In genomic region chr12:4042411-4042810, GRCm38 (mm10) we compare ENCODE assay signal across 28 mouse cellular contexts. TPM values are rescaled to one million over a fixed set of nuclear protein-coding genes. Genes with fewer than 3 reads are reported as not detected.
A peak's percentile ranks its signal among the peaks of the same experiment; 100 is the strongest.
DNase-seq lines count a peak whose midpoint lies in the region; ATAC-seq and TF ChIP-seq lines count a peak whose summit lies in the region.
"Had no signal": no experiment of that assay in that cellular context is flagged by ENCODE, and none has a peak within 500 bp of the region (broad histone marks: within the 10 kb centered on the region; RNA-seq: fewer than 3 reads in every experiment).

No protein-coding gene starts in this region.

- no peak overlapping the region for H3K9ac ChIP-seq in heart, postnatal 0 days (replicated peaks; ENCODE audit: low read depth, low read length)
- H3K9ac ChIP-seq: forebrain, embryonic 13.5 days; hindbrain, embryonic 13.5 days; limb, embryonic 13.5 days; lung, embryonic 15.5 days had no signal

- 39% methylated on average over 5 of the region's 5 CpGs for WGBS in heart, embryonic 10.5 days
- WGBS in heart, postnatal 0 days, result 31% methylated on average over 5 of the region's 5 CpGs

- no peaks in the 10 kb centered on the region for H3K36me3 ChIP-seq in heart, embryonic 10.5 days
- no peaks in the 10 kb centered on the region for H3K36me3 ChIP-seq in heart, postnatal 0 days (replicated peaks; ENCODE audit: control insufficient read depth, insufficient read depth, low read length)
- H3K36me3 ChIP-seq: G1E; hindbrain, embryonic 13.5 days; limb, embryonic 13.5 days; lung, embryonic 15.5 days; midbrain, embryonic 10.5 days had no signal

- TF ChIP-seq EP300 in heart, postnatal 0 days (IDR thresholded peaks at IDR 0.05; ENCODE audit: low read depth), result no peak

- H3K4me1 ChIP-seq in heart, embryonic 10.5 days, result peaks cover 54% of the 10 kb centered on the region
- peaks cover 18% of the 10 kb centered on the region; the same call in 1 of the 2 replicates for H3K4me1 ChIP-seq in heart, postnatal 0 days (ENCODE audit: control insufficient read depth, insufficient read depth)

- peaks cover 7% of the 10 kb centered on the region; the same call in 1 of the 2 replicates for H3K27me3 ChIP-seq in heart, embryonic 10.5 days (ENCODE audit: insufficient read depth, poor library complexity, severe bottlenecking)
- peaks cover 5% of the 10 kb centered on the region; the same call in 1 of the 2 replicates for H3K27me3 ChIP-seq in heart, postnatal 0 days (ENCODE audit: control insufficient read depth, insufficient read depth, low read length)
- H3K27me3 ChIP-seq: forebrain, embryonic 13.5 days had no signal

- DNase-seq in gastrocnemius, adult 18-20 months (ENCODE audit: low spot score), result peak; percentile 61
- no peak for DNase-seq in gastrocnemius, postnatal 4 days (ENCODE audit: low spot score in 2 of 2)
- DNase-seq in heart, embryonic 10.5 days (ENCODE audit: low spot score), result no peak
- DNase-seq in heart, adult 8-10 months (ENCODE audit: low spot score), result no peak
- DNase-seq in left cerebral cortex, adult 2 months (ENCODE audit: extremely low spot score in 1 of 2, low spot score in 2 of 2), result no peak
- DNase-seq in left cerebral cortex, adult 8-10 months (ENCODE audit: low spot score in 2 of 2), result no peak
- peak; percentile 17 for DNase-seq in heart, postnatal 0 days (ENCODE audit: low spot score)
- DNase-seq in neural tube, embryonic 10.5 days (ENCODE audit: extremely low spot score, low spot score), result no peak
- DNase-seq: adrenal gland, adult 8-10 months; cerebellum, adult 2 months; cerebellum, postnatal 14 days; kidney, adult 9 months; kidney, postnatal 10 days; layer of hippocampus, adult 9-11 months; right cerebral cortex, postnatal 25 days; spleen, adult 18-20 months; thymus, adult 2 months; thymus, postnatal 36 days had no signal

- H3K4me3 ChIP-seq in heart, embryonic 10.5 days, result no peak overlapping the region
- no peak overlapping the region for H3K4me3 ChIP-seq in left cerebral cortex, adult 2 months
- no peak overlapping the region for H3K4me3 ChIP-seq in heart, postnatal 0 days (ENCODE audit: low read depth, low read length)
- H3K4me3 ChIP-seq: forebrain, embryonic 13.5 days; hindbrain, embryonic 13.5 days; limb, embryonic 13.5 days; lung, embryonic 15.5 days; midbrain, embryonic 10.5 days had no signal

- no peak overlapping the region; the same call in 1 of the 2 replicates for H3K4me2 ChIP-seq in heart, postnatal 0 days (ENCODE audit: low read depth, low read length)
- H3K4me2 ChIP-seq: forebrain, embryonic 13.5 days; hindbrain, embryonic 13.5 days; limb, embryonic 13.5 days; liver, embryonic 11.5 days; lung, embryonic 15.5 days had no signal

- no peaks in the 10 kb centered on the region for H3K9me3 ChIP-seq in heart, embryonic 10.5 days
- no peaks in the 10 kb centered on the region for H3K9me3 ChIP-seq in heart, postnatal 0 days (replicated peaks; ENCODE audit: control insufficient read depth, low read length)
- H3K9me3 ChIP-seq: forebrain, embryonic 13.5 days; G1E; hindbrain, embryonic 13.5 days; limb, embryonic 13.5 days; lung, embryonic 15.5 days; midbrain, embryonic 10.5 days had no signal

- no peak for TF ChIP-seq CTCF in left cerebral cortex, adult 2 months (IDR thresholded peaks at IDR 0.05)
- no peak for TF ChIP-seq CTCF in heart, postnatal 0 days (IDR thresholded peaks at IDR 0.05; ENCODE audit: low read depth)

- peak overlapping the region; percentile 86 for H3K27ac ChIP-seq in heart, embryonic 10.5 days
- H3K27ac ChIP-seq in left cerebral cortex, adult 2 months, result peak overlapping the region; percentile 53
- H3K27ac ChIP-seq in heart, postnatal 0 days (ENCODE audit: low read depth), result no peak overlapping the region
- H3K27ac ChIP-seq: forebrain, embryonic 13.5 days; hindbrain, embryonic 13.5 days; limb, embryonic 13.5 days; lung, embryonic 15.5 days; midbrain, embryonic 10.5 days had no signal

- intact Hi-C loops in left cerebral cortex, adult 2 months (cut with DNase I), result no loop called here

- no peak for ATAC-seq in heart, postnatal 0 days (ENCODE audit: insufficient read depth, low read depth)
- ATAC-seq: forebrain, embryonic 13.5 days; intestine, embryonic 16.5 days had no signal

RNA-seq across cellular contexts. Expression of gene Efr3b, which starts 3.7 kb away (rescaled TPM):
- total RNA-seq in gastrocnemius, adult 18-20 months (2021), result 1 to 10 TPM; 3.3 to 5.6 TPM
- total RNA-seq in gastrocnemius, postnatal 4 days (2021), result 10 to 100 TPM; 12.2 to 13.0 TPM
- polyA plus RNA-seq in heart, embryonic 10.5 days (2016; fragmentation: Nextera tagmentation; extraction: Ambion mirVana), result 9.9 and 16.0 TPM in 2 replicates
- 1 to 10 TPM; 5.6 to 8.2 (median 7.0) TPM for total RNA-seq in heart, adult 8-10 months (2022)
- 100 to 1,000 TPM; 104 to 114 TPM for total RNA-seq in left cerebral cortex, adult 2 months (2021)
- total RNA-seq in left cerebral cortex, adult 8-10 months (2022), result 100 to 1,000 TPM; 116 to 119 (median 117) TPM
- 6.8 TPM in 2 replicates for total RNA-seq in heart, postnatal 0 days (2014; rRNA removed; ENCODE audit: low replicate concordance)
- polyA plus RNA-seq in heart, postnatal 0 days (2015; fragmentation: Nextera tagmentation; extraction: Ambion mirVana), result 1.6 TPM in 2 replicates
- total RNA-seq: monocyte, adult 5-6 weeks; neutrophil, adult 5-6 weeks had no signal
- polyA plus RNA-seq: G1E had no signal

RNA-seq across cellular contexts. Expression of gene Dnajc27, which starts 40.0 kb away (rescaled TPM):
- total RNA-seq in gastrocnemius, adult 18-20 months (2021), result 10 to 100 TPM; 35.0 to 39.3 TPM
- 1 to 10 TPM; 7.0 to 8.9 TPM for total RNA-seq in gastrocnemius, postnatal 4 days (2021)
- 8.2 and 11.0 TPM in 2 replicates for polyA plus RNA-seq in heart, embryonic 10.5 days (2016; fragmentation: Nextera tagmentation; extraction: Ambion mirVana)
- 10 to 100 TPM; 10.0 to 14.9 (median 11.2) TPM for total RNA-seq in heart, adult 8-10 months (2022)
- 10 to 100 TPM; 91.0 to 95.8 TPM for total RNA-seq in left cerebral cortex, adult 2 months (2021)
- 100 to 1,000 TPM in 2 of 4 experiments, 10 to 100 TPM in 2; 90.1 to 105 (median 99.9) TPM for total RNA-seq in left cerebral cortex, adult 8-10 months (2022)
- 12.6 and 15.9 TPM in 2 replicates for total RNA-seq in heart, postnatal 0 days (2014; rRNA removed; ENCODE audit: low replicate concordance)
- 3.4 and 3.6 TPM in 2 replicates for polyA plus RNA-seq in heart, postnatal 0 days (2015; fragmentation: Nextera tagmentation; extraction: Ambion mirVana)

Comparison
In these comparisons a context has a peak if more than half of its experiments do, and no peak if none do; other contexts are left out.
1. DNase-seq: peak in gastrocnemius, adult 18-20 months (single experiment) and heart, postnatal 0 days (single experiment); none in gastrocnemius, postnatal 4 days (0 of 2), heart, embryonic 10.5 days (single experiment), heart, adult 8-10 months (single experiment), left cerebral cortex, adult 2 months (0 of 2), left cerebral cortex, adult 8-10 months (0 of 2) and neural tube, embryonic 10.5 days (single experiment).
2. RNA of gene Efr3b, which starts 3.7 kb away (total RNA-seq): 116 to 119 TPM in left cerebral cortex, adult 8-10 months and 104 to 114 TPM in left cerebral cortex, adult 2 months; 12.2 to 13.0 TPM in gastrocnemius, postnatal 4 days, 5.6 to 8.2 TPM in heart, adult 8-10 months, 6.8 TPM in heart, postnatal 0 days and 3.3 to 5.6 TPM in gastrocnemius, adult 18-20 months; every median in the first group is over 4 times any median in the second.